Mouse (Mus musculus) kidney, adult 2 months (tissue): Measurements from ENCODE around the gene Kcnab3. TPM values are rescaled to one million over a fixed set of nuclear protein-coding genes. Genes with fewer than 3 reads are reported as not detected.
A peak's percentile ranks its signal among the peaks of the same experiment; 100 is the strongest.

Experiments used
- DNase-seq: peaks from one replicate; pipeline ENCODE4 v3.0.0; 2021
- H3K27ac ChIP-seq: fragments of 200-500 bp; 2 replicates; pipeline ENCODE4 v1.5.1; 2012; ENCODE audit warnings: low read depth, low read length, control low read depth, inconsistent platforms; ENCODE audit not compliant: insufficient read depth
- H3K27me3 ChIP-seq: fragments of 200-500 bp; replicated peaks from 2 replicates; pipeline ENCODE4 v1.6.1; 2012; ENCODE audit warnings: mild to moderate bottlenecking, moderate library complexity, low read length, inconsistent platforms; ENCODE audit not compliant: control insufficient read depth, insufficient read depth
- H3K36me3 ChIP-seq: fragments of 200-500 bp; 2 replicates; pipeline ENCODE4 v1.6.1; 2012; ENCODE audit warnings: mild to moderate bottlenecking, moderate library complexity, low read length, inconsistent platforms; ENCODE audit not compliant: control insufficient read depth, insufficient read depth
- H3K4me1 ChIP-seq: fragments of 200-500 bp; 2 replicates; pipeline ENCODE4 v1.6.1; 2011; ENCODE audit warnings: low read length; ENCODE audit not compliant: control insufficient read depth, insufficient read depth
- H3K4me3 ChIP-seq: fragments of 200-500 bp; 2 replicates; pipeline ENCODE4 v1.5.1; 2011; ENCODE audit warnings: mild to moderate bottlenecking, low read depth, low read length, control low read depth; ENCODE audit not compliant: insufficient read depth
- CTCF ChIP-seq: fragments of 200-500 bp; conservative IDR thresholded peaks from 2 replicates; pipeline ENCODE4 v1.5.1; 2011; ENCODE audit warnings: low read depth, mild to moderate bottlenecking, control low read depth, low read length, moderate library complexity, mixed read lengths; ENCODE audit not compliant: insufficient read depth, insufficient read length
- POLR2A ChIP-seq: fragments of 200-500 bp; IDR thresholded peaks from one replicate; pipeline ENCODE4 v1.6.1; 2011; ENCODE audit warnings: low read depth, low read length, control low read depth
- WGBS: fragments of 180-500 bp; shearing (Covaris S2); methylation state at CpG from one replicate; pipeline ENCODE4 v1.1.7; 2018; 5-methylcytosine and 5-hydroxymethylcytosine counted together
- polyA plus RNA-seq: library from polyadenylated mRNA; depleted of rRNA; stranded (reverse); fragments of >200 nt; gene quantifications from 2 replicates; pipeline ENCODE4 v1.2.3, GENCODE M21; 2012

Gene Kcnab3
- polyA plus RNA-seq, 1 experiment, result 1.3 TPM

GRCm38 (mm10) chr11:69366157-69366854 lies 40.2 kb downstream of the Kcnab3 start:
- no peaks in the 10 kb centered on the region for H3K27me3 ChIP-seq
- TF ChIP-seq CTCF (no peak), POLR2A (peak; percentile 38)
- under 1% methylated on average over 26 of the region's 26 CpGs for WGBS
- peak; percentile 98 for DNase-seq
- H3K27ac ChIP-seq, result peak overlapping the region; percentile 91
- H3K4me3 ChIP-seq, result peak overlapping the region; percentile 19
- peaks cover 28% of the 10 kb centered on the region for H3K4me1 ChIP-seq
- peaks cover 2% of the 10 kb centered on the region; the same call in 1 of the 2 replicates for H3K36me3 ChIP-seq

GRCm38 (mm10) chr11:69366855-69367615 lies 41.0 kb downstream of the Kcnab3 start:
- Histone ChIP-seq H3K4me3 (peak overlapping the region; percentile 66), H3K4me1 (peaks cover 28% of the 10 kb centered on the region), H3K27ac (peak overlapping the region; percentile 81), H3K27me3 (no peaks in the 10 kb centered on the region), H3K36me3 (no peaks in the 10 kb centered on the region)
- TF ChIP-seq POLR2A (no peak), CTCF (no peak)
- 1% methylated on average over 22 of the region's 22 CpGs for WGBS
- peak; percentile 42 for DNase-seq

GRCm38 (mm10) chr11:69367616-69368355 lies 41.7 kb downstream of the Kcnab3 start:
- H3K27me3 ChIP-seq, result no peaks in the 10 kb centered on the region
- 2% methylated on average over 22 of the region's 22 CpGs for WGBS
- peak overlapping the region; percentile 66 for H3K4me3 ChIP-seq
- H3K36me3 ChIP-seq, result no peaks in the 10 kb centered on the region
- peak; percentile 61 for DNase-seq
- H3K4me1 ChIP-seq, result peaks cover 28% of the 10 kb centered on the region
- H3K27ac ChIP-seq, result peak overlapping the region; percentile 81
- TF ChIP-seq CTCF, result no peak
- no peak for TF ChIP-seq POLR2A

GRCm38 (mm10) chr11:69368356-69369214 lies 42.5 kb downstream of the Kcnab3 start:
- Histone ChIP-seq H3K4me3 (peak overlapping the region; percentile 66), H3K27ac (peak overlapping the region; percentile 94), H3K4me1 (peaks cover 25% of the 10 kb centered on the region), H3K36me3 (no peaks in the 10 kb centered on the region), H3K27me3 (no peaks in the 10 kb centered on the region)
- 1% methylated on average over 84 of the region's 106 CpGs for WGBS
- DNase-seq, result peak; percentile 55
- TF ChIP-seq POLR2A (no peak), CTCF (no peak)

GRCm38 (mm10) chr11:69369215-69369989 lies 43.3 kb downstream of the Kcnab3 start, which contains the start of gene Chd3:
Gene Chd3, minus strand, starts transcription at chr11:69369406.
- H3K36me3 ChIP-seq, result no peaks in the 10 kb centered on the region
- H3K27ac ChIP-seq, result peak within 1 kb of the TSS; percentile 94
- H3K4me3 ChIP-seq, result peak within 1 kb of the TSS; percentile 66
- peaks cover 20% of the 10 kb centered on the region for H3K4me1 ChIP-seq
- TF ChIP-seq POLR2A, result no peak
- no peak for TF ChIP-seq CTCF
- 2% methylated on average over 18 of the region's 34 CpGs for WGBS
- no peaks in the 10 kb centered on the region for H3K27me3 ChIP-seq
- no peak for DNase-seq
